Mouse (Mus musculus) thymus, adult 2 months (tissue): ENCODE data around the gene Plbd2.

Experiments
- CTCF ChIP-seq: fragments of 200-500 bp; IDR thresholded peaks from 2 replicates; pipeline ENCODE4 v1.5.1; 2012; ENCODE audit warnings: mild to moderate bottlenecking, control low read depth, low read length, moderate library complexity, borderline replicate concordance; ENCODE audit not compliant: control insufficient read depth, poor library complexity, insufficient read depth; ENCODE audit errors: extremely low read depth
- POLR2A ChIP-seq: fragments of 200-500 bp; IDR thresholded peaks from 2 replicates; pipeline ENCODE4 v1.6.1; 2012; ENCODE audit warnings: mild to moderate bottlenecking, low read length, control low read depth, moderate library complexity; ENCODE audit not compliant: control insufficient read depth, poor library complexity, insufficient read depth; ENCODE audit errors: extremely low read depth

DNA sequence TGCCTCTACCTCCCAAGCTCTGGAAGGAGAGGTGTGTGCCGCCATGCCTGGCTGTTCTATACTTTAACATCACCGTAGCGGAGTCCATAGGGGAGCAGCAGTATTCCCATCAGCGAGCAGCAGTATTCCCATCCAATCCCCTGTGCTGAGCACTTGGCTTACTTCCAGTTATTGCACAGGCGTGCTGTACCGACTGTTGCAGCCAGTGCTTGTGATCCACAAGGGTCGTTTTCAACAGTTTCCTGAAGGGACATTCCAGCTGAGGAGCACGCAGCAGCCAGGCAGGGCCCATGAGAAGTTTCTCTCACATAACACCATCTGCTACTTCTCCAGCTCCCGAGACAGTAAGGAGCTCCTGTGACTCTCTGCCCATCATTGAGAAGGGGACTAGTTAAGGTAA, 3.1 kb upstream of the Plbd2 start:
- TF ChIP-seq CTCF, result no peak
- TF ChIP-seq POLR2A, result no peak
